ENCODE assay signal across 14 mouse cellular contexts in genomic region chr1:151977596-151977995, GRCm38 (mm10).
DNase-seq lines count a peak whose midpoint lies in the region; ATAC-seq and TF ChIP-seq lines count a peak whose summit lies in the region.
"Had no signal": no experiment of that assay in that cellular context is flagged by ENCODE, and none has a peak within 500 bp of the region (broad histone marks: within the 10 kb centered on the region; RNA-seq: fewer than 3 reads in every experiment).

No protein-coding gene starts in this region.

- no peak overlapping the region for H3K27ac ChIP-seq in neural tube, embryonic 11.5 days (ENCODE audit: low read depth, low read length)
- no peak overlapping the region for H3K27ac ChIP-seq in forebrain, embryonic 14.5 days (ENCODE audit: low read depth, low read length)
- 0 out of 2 replicates have a peak overlapping the region, but pooled peaks have one; percentile 47 for H3K27ac ChIP-seq in limb, embryonic 15.5 days
- H3K27ac ChIP-seq in neural tube, embryonic 15.5 days (replicated peaks) = peak overlapping the region; percentile 60
- H3K27ac ChIP-seq in left cerebral cortex, adult 2 months = no peak overlapping the region
- H3K27ac ChIP-seq: heart, adult 2 months; liver, embryonic 14.5 days; macrophage had no signal

- ATAC-seq in neural tube, embryonic 11.5 days (ENCODE audit: insufficient read depth, low FRiP score, low TSS enrichment) = peak; percentile 58; the same call in 1 of the 2 replicates
- peak; percentile 71 for ATAC-seq in forebrain, embryonic 14.5 days
- no peak for ATAC-seq in limb, embryonic 15.5 days (ENCODE audit: insufficient number of reproducible peaks, low FRiP score, low TSS enrichment, low read depth)
- peak; percentile 21; the same call in 1 of the 2 replicates for ATAC-seq in neural tube, embryonic 15.5 days (ENCODE audit: low FRiP score)
- ATAC-seq in granulocyte monocyte progenitor cell, adult 5-6 weeks (replicated peaks; ENCODE audit: poor library complexity, severe bottlenecking) = no peak

- no peaks in the 10 kb centered on the region for H3K36me3 ChIP-seq in neural tube, embryonic 11.5 days (ENCODE audit: control insufficient read depth, insufficient read depth, low read length)
- no peaks in the 10 kb centered on the region for H3K36me3 ChIP-seq in forebrain, embryonic 14.5 days (ENCODE audit: control insufficient read depth, insufficient read depth, low read length)
- no peaks in the 10 kb centered on the region for H3K36me3 ChIP-seq in limb, embryonic 15.5 days
- H3K36me3 ChIP-seq in neural tube, embryonic 15.5 days = no peaks in the 10 kb centered on the region

- no peak overlapping the region for H3K9ac ChIP-seq in neural tube, embryonic 11.5 days (ENCODE audit: low read length)
- H3K9ac ChIP-seq in forebrain, embryonic 14.5 days (ENCODE audit: low read length) = no peak overlapping the region
- no peak overlapping the region for H3K9ac ChIP-seq in limb, embryonic 15.5 days
- H3K9ac ChIP-seq in neural tube, embryonic 15.5 days (replicated peaks) = no peak overlapping the region
- H3K9ac ChIP-seq: liver, embryonic 14.5 days had no signal

- intact Hi-C loops in left cerebral cortex, adult 2 months (cut with DNase I) = no loop called here

- H3K9me3 ChIP-seq in neural tube, embryonic 11.5 days (ENCODE audit: control insufficient read depth, low read length) = no peaks in the 10 kb centered on the region
- no peaks in the 10 kb centered on the region for H3K9me3 ChIP-seq in forebrain, embryonic 14.5 days (replicated peaks; ENCODE audit: control insufficient read depth, low read length)
- no peaks in the 10 kb centered on the region for H3K9me3 ChIP-seq in limb, embryonic 15.5 days
- no peaks in the 10 kb centered on the region for H3K9me3 ChIP-seq in neural tube, embryonic 15.5 days (replicated peaks)

- TF ChIP-seq CTCF in left cerebral cortex, adult 2 months (IDR thresholded peaks at IDR 0.05) = no peak

- DNase-seq in neural tube, embryonic 11.5 days (ENCODE audit: low spot score) = no peak
- DNase-seq in neural tube, embryonic 10.5 days (ENCODE audit: extremely low spot score, low spot score) = no peak
- DNase-seq in forebrain, embryonic 14.5 days (ENCODE audit: low spot score) = peak; percentile 65
- DNase-seq in left cerebral cortex, adult 9 months (ENCODE audit: low spot score in 2 of 2) = no peak
- DNase-seq in left cerebral cortex, adult 2 months (ENCODE audit: extremely low spot score in 1 of 2, low spot score in 2 of 2) = no peak
- DNase-seq: adrenal gland, postnatal 10 days; heart, adult 2 months; heart, postnatal 36 days; right cerebral cortex, postnatal 4 days had no signal

- H3K4me1 ChIP-seq in neural tube, embryonic 11.5 days (ENCODE audit: control insufficient read depth, insufficient read depth, low read length) = no peaks in the 10 kb centered on the region
- peaks cover 29% of the 10 kb centered on the region for H3K4me1 ChIP-seq in forebrain, embryonic 14.5 days (ENCODE audit: control insufficient read depth, insufficient read depth, low read length)
- H3K4me1 ChIP-seq in limb, embryonic 15.5 days = peaks cover 3% of the 10 kb centered on the region; the same call in 1 of the 2 replicates
- H3K4me1 ChIP-seq in neural tube, embryonic 15.5 days = peaks cover 30% of the 10 kb centered on the region

- H3K4me3 ChIP-seq in neural tube, embryonic 11.5 days (ENCODE audit: low read depth, low read length) = no peak overlapping the region
- H3K4me3 ChIP-seq in forebrain, embryonic 14.5 days (ENCODE audit: low read depth, low read length) = no peak overlapping the region
- no peak overlapping the region for H3K4me3 ChIP-seq in limb, embryonic 15.5 days
- H3K4me3 ChIP-seq in neural tube, embryonic 15.5 days (replicated peaks) = no peak overlapping the region
- no peak overlapping the region for H3K4me3 ChIP-seq in left cerebral cortex, adult 2 months
- H3K4me3 ChIP-seq: heart, adult 2 months had no signal

- WGBS in neural tube, embryonic 11.5 days = 58% methylated on average over 5 of the region's 5 CpGs
- WGBS in forebrain, embryonic 14.5 days = 12% methylated on average over 5 of the region's 5 CpGs
- 53% methylated on average over 5 of the region's 5 CpGs for WGBS in limb, embryonic 15.5 days
- 32% methylated on average over 5 of the region's 5 CpGs for WGBS in neural tube, embryonic 15.5 days

- no peak overlapping the region for H3K4me2 ChIP-seq in neural tube, embryonic 11.5 days (ENCODE audit: low read depth)
- no peak overlapping the region for H3K4me2 ChIP-seq in forebrain, embryonic 14.5 days (ENCODE audit: low read length)
- H3K4me2 ChIP-seq in limb, embryonic 15.5 days = no peak overlapping the region
- no peak overlapping the region for H3K4me2 ChIP-seq in neural tube, embryonic 15.5 days

- no peaks in the 10 kb centered on the region for H3K27me3 ChIP-seq in neural tube, embryonic 11.5 days (ENCODE audit: control insufficient read depth, insufficient read depth, low read length)
- H3K27me3 ChIP-seq in forebrain, embryonic 14.5 days (replicated peaks; ENCODE audit: control insufficient read depth, insufficient read depth, low read length) = no peaks in the 10 kb centered on the region
- H3K27me3 ChIP-seq in limb, embryonic 15.5 days = no peaks in the 10 kb centered on the region
- no peaks in the 10 kb centered on the region for H3K27me3 ChIP-seq in neural tube, embryonic 15.5 days (replicated peaks)

Comparison
In these comparisons a context has a peak if more than half of its experiments do, and no peak if none do; other contexts are left out.
1. H3K27ac ChIP-seq: peak in limb, embryonic 15.5 days (single experiment) and neural tube, embryonic 15.5 days (single experiment); none in neural tube, embryonic 11.5 days (single experiment), forebrain, embryonic 14.5 days (single experiment) and left cerebral cortex, adult 2 months (single experiment).
2. ATAC-seq: peak in neural tube, embryonic 11.5 days (single experiment), forebrain, embryonic 14.5 days (single experiment) and neural tube, embryonic 15.5 days (single experiment); none in limb, embryonic 15.5 days (single experiment) and granulocyte monocyte progenitor cell, adult 5-6 weeks (single experiment).